Comparison of ENCODE assay signal across 17 mouse cellular contexts in the genomic region with DNA sequence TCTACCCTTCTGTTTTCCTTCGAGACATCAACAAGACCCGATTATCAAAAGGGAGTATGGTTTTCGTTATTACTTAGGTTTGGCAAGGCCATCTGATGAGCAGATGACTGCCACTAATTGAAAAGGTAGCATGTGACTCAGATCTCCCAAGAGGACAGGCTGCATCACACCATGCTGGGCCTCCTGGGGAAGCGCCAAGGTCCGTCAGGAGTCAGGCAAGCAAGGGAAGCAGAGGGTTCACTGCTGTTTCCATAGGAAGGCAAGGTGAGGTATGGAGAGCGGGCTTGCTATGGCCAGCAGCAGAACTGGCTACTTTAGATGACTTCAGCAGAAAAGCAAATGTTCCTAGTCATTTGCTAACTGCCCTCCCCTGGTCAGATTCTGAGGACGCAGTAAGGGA.
DNase-seq lines count a peak whose midpoint lies in the region; ATAC-seq and TF ChIP-seq lines count a peak whose summit lies in the region.
"Had no signal": no experiment of that assay in that cellular context is flagged by ENCODE, and none has a peak within 500 bp of the region (broad histone marks: within the 10 kb centered on the region; RNA-seq: fewer than 3 reads in every experiment).

No protein-coding gene starts in this region.

- no peak overlapping the region for H3K27ac ChIP-seq in cerebellum, adult 2 months (ENCODE audit: insufficient read depth, low read length)
- H3K27ac ChIP-seq in intestine, embryonic 16.5 days (ENCODE audit: low read length): no peak overlapping the region
- H3K27ac ChIP-seq in intestine, postnatal 0 days (ENCODE audit: low read depth, low read length): no peak overlapping the region
- H3K27ac ChIP-seq: embryonic facial prominence, embryonic 10.5 days; forebrain, embryonic 10.5 days; gastrocnemius, adult 2 months; heart, embryonic 13.5 days; hindbrain, embryonic 13.5 days; intestine, embryonic 15.5 days had no signal

- H3K4me3 ChIP-seq in cerebellum, adult 2 months (replicated peaks; ENCODE audit: insufficient read depth, low read depth, low read length): no peak overlapping the region
- H3K4me3 ChIP-seq in intestine, embryonic 16.5 days (ENCODE audit: low read length): no peak overlapping the region
- H3K4me3 ChIP-seq in intestine, postnatal 0 days (ENCODE audit: low read depth, low read length): no peak overlapping the region
- H3K4me3 ChIP-seq: embryonic facial prominence, embryonic 10.5 days; forebrain, embryonic 10.5 days; gastrocnemius, adult 2 months; heart, embryonic 13.5 days; hindbrain, embryonic 13.5 days; intestine, embryonic 15.5 days had no signal

- H3K27me3 ChIP-seq in cerebellum, adult 2 months (ENCODE audit: control insufficient read depth, insufficient read depth, low read length): no peaks in the 10 kb centered on the region
- H3K27me3 ChIP-seq in intestine, embryonic 16.5 days (replicated peaks; ENCODE audit: control insufficient read depth, insufficient read depth, low read length): no peaks in the 10 kb centered on the region
- no peaks in the 10 kb centered on the region for H3K27me3 ChIP-seq in intestine, postnatal 0 days (replicated peaks; ENCODE audit: control insufficient read depth, insufficient read depth, low read length)
- H3K27me3 ChIP-seq: hindbrain, embryonic 13.5 days; intestine, embryonic 15.5 days had no signal

- H3K4me2 ChIP-seq in intestine, embryonic 16.5 days (ENCODE audit: low read depth, low read length): no peak overlapping the region
- H3K4me2 ChIP-seq in intestine, postnatal 0 days (replicated peaks; ENCODE audit: low read depth): no peak overlapping the region
- H3K4me2 ChIP-seq: heart, embryonic 13.5 days; hindbrain, embryonic 13.5 days; intestine, embryonic 15.5 days had no signal

- H3K9me3 ChIP-seq in intestine, embryonic 16.5 days (ENCODE audit: control insufficient read depth, low read length): no peaks in the 10 kb centered on the region
- H3K9me3 ChIP-seq in intestine, postnatal 0 days (ENCODE audit: control insufficient read depth): no peaks in the 10 kb centered on the region
- H3K9me3 ChIP-seq: embryonic facial prominence, embryonic 10.5 days; forebrain, embryonic 10.5 days; heart, embryonic 13.5 days; hindbrain, embryonic 13.5 days; intestine, embryonic 15.5 days had no signal

- TF ChIP-seq CTCF in cerebellum, adult 2 months (IDR thresholded peaks at IDR 0.05; ENCODE audit: borderline replicate concordance, insufficient read depth, low read depth, low read length): no peak
- no peak for TF ChIP-seq CTCF in intestine, postnatal 0 days (IDR thresholded peaks at IDR 0.05; ENCODE audit: low read depth)

- H3K4me1 ChIP-seq in cerebellum, adult 2 months (ENCODE audit: control insufficient read depth, insufficient read depth, low read length): peaks cover 5% of the 10 kb centered on the region; the same call in 1 of the 2 replicates
- no peaks in the 10 kb centered on the region for H3K4me1 ChIP-seq in intestine, embryonic 16.5 days (ENCODE audit: control insufficient read depth, insufficient read depth, low read length)
- H3K4me1 ChIP-seq in intestine, postnatal 0 days (replicated peaks; ENCODE audit: control insufficient read depth, insufficient read depth, low read length): peaks cover 6% of the 10 kb centered on the region; the same call in 1 of the 2 replicates
- H3K4me1 ChIP-seq: intestine, embryonic 15.5 days had no signal

- no peaks in the 10 kb centered on the region for H3K36me3 ChIP-seq in intestine, embryonic 16.5 days (ENCODE audit: control insufficient read depth, insufficient read depth, low read length)
- no peaks in the 10 kb centered on the region for H3K36me3 ChIP-seq in intestine, postnatal 0 days (ENCODE audit: control insufficient read depth, insufficient read depth)
- H3K36me3 ChIP-seq: embryonic facial prominence, embryonic 10.5 days; forebrain, embryonic 10.5 days; heart, embryonic 13.5 days; hindbrain, embryonic 13.5 days; intestine, embryonic 15.5 days had no signal

- peak; percentile 30 for DNase-seq in adrenal gland, postnatal 10 days
- DNase-seq in adrenal gland, adult 8-10 months: no peak
- peak; percentile 30 to 55 for DNase-seq in cerebellum, adult 2 months
- DNase-seq in cerebellum, adult 8-10 months: no peak
- DNase-seq: gastrocnemius, adult 2 months; gastrocnemius, postnatal 25 days; heart, postnatal 36 days; kidney, adult 8-10 months had no signal

- TF ChIP-seq POLR2A in cerebellum, adult 2 months (IDR thresholded peaks at IDR 0.05; ENCODE audit: borderline replicate concordance, insufficient read depth, low read length): no peak

- 72% methylated on average over 7 of the region's 7 CpGs for WGBS in cerebellum, adult 2 months
- WGBS in intestine, embryonic 16.5 days: 82% methylated on average over 7 of the region's 7 CpGs
- 73% methylated on average over 7 of the region's 7 CpGs for WGBS in intestine, postnatal 0 days

- 0 out of 2 replicates have a peak, but pooled peaks have one; percentile 39 for ATAC-seq in intestine, embryonic 16.5 days
- ATAC-seq in intestine, postnatal 0 days: no peak
- ATAC-seq in megakaryocyte progenitor cell, adult 5-6 weeks (replicated peaks; ENCODE audit: poor library complexity): no peak
- ATAC-seq: forebrain, embryonic 14.5 days had no signal

- no peak overlapping the region for H3K9ac ChIP-seq in intestine, embryonic 16.5 days (ENCODE audit: low read depth, low read length)
- no peak overlapping the region for H3K9ac ChIP-seq in intestine, postnatal 0 days (ENCODE audit: low read depth, low read length)
- H3K9ac ChIP-seq: heart, embryonic 13.5 days; hindbrain, embryonic 13.5 days; intestine, embryonic 15.5 days had no signal

Comparison
In these comparisons a context has a peak if more than half of its experiments do, and no peak if none do; other contexts are left out.
1. DNase-seq: peak in adrenal gland, postnatal 10 days (single experiment) and cerebellum, adult 2 months (2 of 2); none in adrenal gland, adult 8-10 months (single experiment) and cerebellum, adult 8-10 months (single experiment).